9 mouse cellular contexts compared by ENCODE assay signal in the genomic region with DNA sequence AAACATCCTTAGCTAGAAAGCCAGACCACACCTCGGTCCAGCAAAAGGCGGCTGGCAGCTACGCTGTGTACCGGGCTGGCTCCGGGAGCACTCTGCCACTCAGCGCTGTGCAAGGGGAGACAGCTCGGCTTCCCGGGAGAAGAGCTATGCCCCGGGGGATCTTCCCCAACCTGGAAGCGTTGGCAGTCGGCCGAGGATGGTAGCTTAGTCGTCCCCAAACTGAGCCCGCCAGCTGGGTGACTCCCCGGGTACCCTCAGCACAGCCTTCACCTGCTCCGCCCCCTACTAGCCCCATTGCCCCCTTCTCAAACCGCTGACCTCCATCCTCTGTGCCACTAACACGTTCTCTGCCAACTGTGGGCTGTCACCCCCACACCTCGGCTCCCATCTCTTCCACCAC. TPM values are rescaled to one million over a fixed set of nuclear protein-coding genes. Genes with fewer than 3 reads are reported as not detected.
DNase-seq lines count a peak whose midpoint lies in the region; ATAC-seq and TF ChIP-seq lines count a peak whose summit lies in the region.
"Had no signal": no experiment of that assay in that cellular context is flagged by ENCODE, and none has a peak within 500 bp of the region (broad histone marks: within the 10 kb centered on the region; RNA-seq: fewer than 3 reads in every experiment).

No protein-coding gene starts in this region.

- H3K4me3 ChIP-seq in heart, embryonic 11.5 days (ENCODE audit: low read depth, low read length), result peak overlapping the region; percentile 55; the same call in 1 of the 2 replicates
- H3K4me3 ChIP-seq in forebrain, postnatal 0 days (ENCODE audit: low read depth, low read length), result peak overlapping the region; percentile 67
- H3K4me3 ChIP-seq in midbrain, embryonic 10.5 days, result peak overlapping the region; percentile 78
- H3K4me3 ChIP-seq: erythroblast, embryonic 14.5 days had no signal

- peak overlapping the region; percentile 88 for H3K4me2 ChIP-seq in heart, embryonic 11.5 days
- peak overlapping the region; percentile 85 for H3K4me2 ChIP-seq in forebrain, postnatal 0 days (ENCODE audit: low read depth)

- TF ChIP-seq CTCF in Patski (IDR thresholded peaks at IDR 0.05), result no peak
- no peak for TF ChIP-seq CTCF in forebrain, postnatal 0 days (IDR thresholded peaks at IDR 0.05; ENCODE audit: low read depth)

- POLR2A ChIA-PET in Patski (lab: Charles Lee), result interaction anchor here (0.8 to 1.2 kb wide), 3 partner anchors 11 to 89 kb away, joined by 3 to 5 read pairs (median 3); no protein-coding TSS in a partner anchor

- H3K9ac ChIP-seq in heart, embryonic 11.5 days (ENCODE audit: low read depth, low read length), result no peak overlapping the region
- H3K9ac ChIP-seq in forebrain, postnatal 0 days, result peak overlapping the region; percentile 77

- ATAC-seq in heart, embryonic 11.5 days (replicated peaks; ENCODE audit: insufficient number of reproducible peaks, low FRiP score, low TSS enrichment), result no peak
- ATAC-seq in Patski, result peak; percentile 34
- no peak for ATAC-seq in forebrain, postnatal 0 days

- H3K9me3 ChIP-seq in heart, embryonic 11.5 days (replicated peaks; ENCODE audit: control insufficient read depth, low read length), result no peaks in the 10 kb centered on the region
- no peaks in the 10 kb centered on the region for H3K9me3 ChIP-seq in forebrain, postnatal 0 days (ENCODE audit: low read length)
- H3K9me3 ChIP-seq in midbrain, embryonic 10.5 days (replicated peaks), result no peaks in the 10 kb centered on the region

- H3K27me3 ChIP-seq in heart, embryonic 11.5 days (ENCODE audit: control insufficient read depth, insufficient read depth, low read length), result peaks cover 76% of the 10 kb centered on the region
- peaks cover 79% of the 10 kb centered on the region for H3K27me3 ChIP-seq in Patski
- no peaks in the 10 kb centered on the region; the same call in 1 of the 2 replicates for H3K27me3 ChIP-seq in forebrain, postnatal 0 days (ENCODE audit: insufficient read depth, low read length)
- H3K27me3 ChIP-seq in midbrain, embryonic 10.5 days (ENCODE audit: low read depth, poor library complexity, severe bottlenecking), result peaks cover 77% of the 10 kb centered on the region

- 2% methylated on average over 19 of the region's 19 CpGs for WGBS in heart, embryonic 11.5 days (ENCODE audit: insufficient replicate concordance)
- 1% methylated on average over 18 of the region's 19 CpGs for WGBS in forebrain, postnatal 0 days
- 3% methylated on average over 19 of the region's 19 CpGs for WGBS in midbrain, embryonic 10.5 days

- H3K36me3 ChIP-seq in heart, embryonic 11.5 days (ENCODE audit: control insufficient read depth, insufficient read depth, low read length), result no peaks in the 10 kb centered on the region
- no peaks in the 10 kb centered on the region for H3K36me3 ChIP-seq in forebrain, postnatal 0 days (ENCODE audit: insufficient read depth)
- H3K36me3 ChIP-seq in midbrain, embryonic 10.5 days, result no peaks in the 10 kb centered on the region

- H3K27ac ChIP-seq in heart, embryonic 11.5 days (ENCODE audit: low read depth, low read length), result no peak overlapping the region
- H3K27ac ChIP-seq in forebrain, postnatal 0 days (ENCODE audit: low read depth, low read length), result peak overlapping the region; percentile 35; the same call in 1 of the 2 replicates
- peak overlapping the region; percentile 94 for H3K27ac ChIP-seq in midbrain, embryonic 10.5 days (replicated peaks)

- in situ Hi-C loops in Patski (cut with MboI; ENCODE audit: low pct_unique_long_range_greater_than_20kb), result no loop called here

- CTCF ChIA-PET in Patski (lab: Charles Lee), result interaction anchor here (1.8 to 3.6 kb wide), 4 partner anchors 9 to 228 kb away, joined by 4 to 28 read pairs (median 9); no protein-coding TSS in a partner anchor

- DNase-seq in heart, adult 8-10 months (ENCODE audit: low spot score), result no peak
- no peak for DNase-seq in Patski (ENCODE audit: low read depth, low spot score)
- no peak for DNase-seq in forebrain, postnatal 0 days
- no peak for DNase-seq in midbrain, embryonic 10.5 days (ENCODE audit: low spot score)
- no peak for DNase-seq in ovary, adult 18-20 months (ENCODE audit: low spot score)
- DNase-seq in kidney, adult 8-10 months, result no peak
- DNase-seq in adrenal gland, postnatal 4 days (ENCODE audit: low spot score in 2 of 2), result no peak

- H3K4me1 ChIP-seq in heart, embryonic 11.5 days (ENCODE audit: control insufficient read depth, insufficient read depth, low read length), result no peaks in the 10 kb centered on the region
- no peaks in the 10 kb centered on the region; the same call in 1 of the 2 replicates for H3K4me1 ChIP-seq in forebrain, postnatal 0 days (ENCODE audit: insufficient read depth)
- peaks cover 28% of the 10 kb centered on the region for H3K4me1 ChIP-seq in midbrain, embryonic 10.5 days

RNA-seq across cellular contexts. Expression of a gene that starts 0.6 kb away (rescaled TPM):
- polyA plus RNA-seq in heart, embryonic 11.5 days (2014; fragmentation: Nextera tagmentation; extraction: Ambion mirVana), result 0.23 and 0.46 TPM in 2 replicates
- under 1 TPM in 2 of 4 experiments, not detected in 2; 0.09 to 0.60 TPM for total RNA-seq in heart, adult 8-10 months (2022)
- 15.3 TPM for polyA plus RNA-seq in Patski (2021)
- total RNA-seq in forebrain, postnatal 0 days (2014; rRNA removed), result 14.6 and 16.6 TPM in 2 replicates
- 38.1 and 49.9 TPM in 2 replicates for polyA plus RNA-seq in forebrain, postnatal 0 days (2015; fragmentation: Nextera tagmentation; extraction: Ambion mirVana)
- polyA plus RNA-seq in midbrain, embryonic 10.5 days (2016; fragmentation: Nextera tagmentation; extraction: Ambion mirVana), result 2.1 and 4.2 TPM in 2 replicates
- 1 to 10 TPM; 2.6 to 3.9 TPM for total RNA-seq in adrenal gland, postnatal 4 days (2021)
- polyA plus RNA-seq: erythroblast, embryonic 14.5 days had no signal
